Mouse (Mus musculus): ENCODE results near the gene Zc3h15. TPM values are rescaled to one million over a fixed set of nuclear protein-coding genes. Genes with fewer than 3 reads are reported as not detected.
A peak's percentile ranks its signal among the peaks of the same experiment; 100 is the strongest.

Zc3h15 gene
- polyA plus RNA-seq (2014; fragmentation: Nextera tagmentation; extraction: Ambion mirVana), result 80.3 and 84.2 TPM in 2 replicates

GRCm38 (mm10) chr2:83644276-83645252 is at the start of gene Zc3h15:
TSS of gene Zc3h15 (plus strand) at chr2:83644435.
- under 1% methylated on average over 88 of the region's 100 CpGs for WGBS
- Histone ChIP-seq H3K27me3 (ENCODE audit: control insufficient read depth, insufficient read depth, low read length) (no peaks in the 10 kb centered on the region), H3K9me3 (ENCODE audit: control insufficient read depth, low read length) (no peaks in the 10 kb centered on the region)

GRCm38 (mm10) chr2:83620558-83621367 is 23.5 kb upstream of the Zc3h15 start:
- Histone ChIP-seq H3K27ac (replicated peaks in 1 of 2; ENCODE audit: control insufficient read depth in 1 of 2, insufficient read depth in 1 of 2, low read depth in 2 of 2, low read length in 2 of 2) (no peak overlapping the region), H3K9me3 (ENCODE audit: control insufficient read depth, low read length) (no peaks in the 10 kb centered on the region), H3K4me3 (ENCODE audit: control insufficient read depth in 1 of 2, insufficient read depth in 1 of 2, low read depth in 1 of 2, low read length in 2 of 2) (no peak overlapping the region), H3K27me3 (ENCODE audit: control insufficient read depth, insufficient read depth, low read length) (no peaks in the 10 kb centered on the region), H3K9ac (ENCODE audit: low read length) (no peak overlapping the region), H3K36me3 (ENCODE audit: control insufficient read depth, insufficient read depth, low read length) (no peaks in the 10 kb centered on the region), H3K4me2 (ENCODE audit: low read length) (no peak overlapping the region), H3K4me1 (ENCODE audit: control insufficient read depth in 2 of 2, insufficient read depth in 2 of 2, low read length in 2 of 2) (no peaks in the 10 kb centered on the region)
- WGBS, result 87% methylated on average over 11 of the region's 11 CpGs
- ATAC-seq (ENCODE audit: insufficient number of reproducible peaks, insufficient read depth, low FRiP score, low read depth), result no peak

More at GRCm38 (mm10) chr2:83644276-83645252, at the start of gene Zc3h15:
- H3K9ac ChIP-seq (ENCODE audit: low read length), result peak within 1 kb of the TSS; percentile 96
- peak within 1 kb of the TSS; percentile 74 to 78 for H3K27ac ChIP-seq (replicated peaks in 1 of 2; ENCODE audit: control insufficient read depth in 1 of 2, insufficient read depth in 1 of 2, low read depth in 2 of 2, low read length in 2 of 2)
- H3K36me3 ChIP-seq (ENCODE audit: control insufficient read depth, insufficient read depth, low read length), result no peaks in the 10 kb centered on the region
- peak within 1 kb of the TSS; percentile 87 to 93 for H3K4me3 ChIP-seq (ENCODE audit: control insufficient read depth in 1 of 2, insufficient read depth in 1 of 2, low read depth in 1 of 2, low read length in 2 of 2)
- H3K4me2 ChIP-seq (ENCODE audit: low read length), result peak within 1 kb of the TSS; percentile 88
- peak; percentile 99 for ATAC-seq (ENCODE audit: insufficient number of reproducible peaks, insufficient read depth, low FRiP score, low read depth)
- H3K4me1 ChIP-seq (ENCODE audit: control insufficient read depth in 2 of 2, insufficient read depth in 2 of 2, low read length in 2 of 2), result 0 out of 4 replicates have a peak, but pooled peaks cover 0 to 8% of the 10 kb centered on the region in 2 experiments

GRCm38 (mm10) chr2:83621511-83621910 is 22.7 kb upstream of the Zc3h15 start:
- H3K4me3 ChIP-seq (ENCODE audit: control insufficient read depth in 1 of 2, insufficient read depth in 1 of 2, low read depth in 1 of 2, low read length in 2 of 2), result no peak overlapping the region
- no peaks in the 10 kb centered on the region for H3K4me1 ChIP-seq (ENCODE audit: control insufficient read depth in 2 of 2, insufficient read depth in 2 of 2, low read length in 2 of 2)
- no peaks in the 10 kb centered on the region for H3K27me3 ChIP-seq (ENCODE audit: control insufficient read depth, insufficient read depth, low read length)
- no peaks in the 10 kb centered on the region for H3K9me3 ChIP-seq (ENCODE audit: control insufficient read depth, low read length)
- WGBS, result 74% methylated on average over 4 of the region's 4 CpGs
- no peak overlapping the region for H3K4me2 ChIP-seq (ENCODE audit: low read length)
- ATAC-seq (ENCODE audit: insufficient number of reproducible peaks, insufficient read depth, low FRiP score, low read depth), result no peak
- H3K36me3 ChIP-seq (ENCODE audit: control insufficient read depth, insufficient read depth, low read length), result no peaks in the 10 kb centered on the region
- no peak overlapping the region for H3K9ac ChIP-seq (ENCODE audit: low read length)
- no peak overlapping the region for H3K27ac ChIP-seq (replicated peaks in 1 of 2; ENCODE audit: control insufficient read depth in 1 of 2, insufficient read depth in 1 of 2, low read depth in 2 of 2, low read length in 2 of 2)

GRCm38 (mm10) chr2:83622792-83623191 is 21.4 kb upstream of the Zc3h15 start:
- no peak for ATAC-seq (ENCODE audit: insufficient number of reproducible peaks, insufficient read depth, low FRiP score, low read depth)
- H3K36me3 ChIP-seq (ENCODE audit: control insufficient read depth, insufficient read depth, low read length), result no peaks in the 10 kb centered on the region
- WGBS, result 39% methylated on average over 11 of the region's 11 CpGs

GRCm38 (mm10) chr2:83624045-83624444 is 20.2 kb upstream of the Zc3h15 start:
- no peak overlapping the region for H3K4me3 ChIP-seq (ENCODE audit: control insufficient read depth in 1 of 2, insufficient read depth in 1 of 2, low read depth in 1 of 2, low read length in 2 of 2)
- H3K36me3 ChIP-seq (ENCODE audit: control insufficient read depth, insufficient read depth, low read length), result no peaks in the 10 kb centered on the region
- no peaks in the 10 kb centered on the region for H3K9me3 ChIP-seq (ENCODE audit: control insufficient read depth, low read length)
- ATAC-seq (ENCODE audit: insufficient number of reproducible peaks, insufficient read depth, low FRiP score, low read depth), result no peak
- WGBS, result 75% methylated on average over 4 of the region's 4 CpGs
- H3K4me1 ChIP-seq (ENCODE audit: control insufficient read depth in 2 of 2, insufficient read depth in 2 of 2, low read length in 2 of 2), result no peaks in the 10 kb centered on the region
- H3K9ac ChIP-seq (ENCODE audit: low read length), result no peak overlapping the region
- no peak overlapping the region for H3K27ac ChIP-seq (replicated peaks in 1 of 2; ENCODE audit: control insufficient read depth in 1 of 2, insufficient read depth in 1 of 2, low read depth in 2 of 2, low read length in 2 of 2)
- no peak overlapping the region for H3K4me2 ChIP-seq (ENCODE audit: low read length)
- no peaks in the 10 kb centered on the region for H3K27me3 ChIP-seq (ENCODE audit: control insufficient read depth, insufficient read depth, low read length)

More at GRCm38 (mm10) chr2:83622792-83623191, 21.4 kb upstream of the Zc3h15 start:
- Histone ChIP-seq H3K27ac (replicated peaks in 1 of 2; ENCODE audit: control insufficient read depth in 1 of 2, insufficient read depth in 1 of 2, low read depth in 2 of 2, low read length in 2 of 2) (no peak overlapping the region), H3K4me1 (ENCODE audit: control insufficient read depth in 2 of 2, insufficient read depth in 2 of 2, low read length in 2 of 2) (no peaks in the 10 kb centered on the region), H3K9me3 (ENCODE audit: control insufficient read depth, low read length) (no peaks in the 10 kb centered on the region), H3K4me3 (ENCODE audit: control insufficient read depth in 1 of 2, insufficient read depth in 1 of 2, low read depth in 1 of 2, low read length in 2 of 2) (peak overlapping the region in 1 of 2 experiments; percentile 16; a peak in 1 of 4 replicates), H3K9ac (ENCODE audit: low read length) (no peak overlapping the region), H3K4me2 (ENCODE audit: low read length) (peak overlapping the region; percentile 40), H3K27me3 (ENCODE audit: control insufficient read depth, insufficient read depth, low read length) (no peaks in the 10 kb centered on the region)

GRCm38 (mm10) chr2:83625226-83626108 is 18.8 kb upstream of the Zc3h15 start:
- no peak for ATAC-seq (ENCODE audit: insufficient number of reproducible peaks, insufficient read depth, low FRiP score, low read depth)
- 28% methylated on average over 10 of the region's 10 CpGs for WGBS
- no peaks in the 10 kb centered on the region for H3K9me3 ChIP-seq (ENCODE audit: control insufficient read depth, low read length)

More at GRCm38 (mm10) chr2:83625226-83626108, 18.8 kb upstream of the Zc3h15 start:
- no peaks in the 10 kb centered on the region for H3K36me3 ChIP-seq (ENCODE audit: control insufficient read depth, insufficient read depth, low read length)
- H3K27ac ChIP-seq (replicated peaks in 1 of 2; ENCODE audit: control insufficient read depth in 1 of 2, insufficient read depth in 1 of 2, low read depth in 2 of 2, low read length in 2 of 2), result no peak overlapping the region
- no peak overlapping the region for H3K9ac ChIP-seq (ENCODE audit: low read length)
- peak overlapping the region; percentile 8; the same call in 1 of the 2 replicates for H3K4me2 ChIP-seq (ENCODE audit: low read length)
- no peaks in the 10 kb centered on the region for H3K4me1 ChIP-seq (ENCODE audit: control insufficient read depth in 2 of 2, insufficient read depth in 2 of 2, low read length in 2 of 2)
- H3K27me3 ChIP-seq (ENCODE audit: control insufficient read depth, insufficient read depth, low read length), result no peaks in the 10 kb centered on the region
- H3K4me3 ChIP-seq (ENCODE audit: control insufficient read depth in 1 of 2, insufficient read depth in 1 of 2, low read depth in 1 of 2, low read length in 2 of 2), result no peak overlapping the region

Data from heart, embryonic 14.5 days (tissue).